Mouse (Mus musculus) embryonic fibroblast, embryonic 13.5 days (primary cell): ENCODE results near the gene Atp11a.

Experiments
- CTCF ChIP-seq: IDR thresholded peaks from 2 replicates; pipeline ENCODE4 v1.5.1; 2011; ENCODE audit warnings: mild to moderate bottlenecking, control low read depth, low read length, moderate library complexity, borderline replicate concordance; ENCODE audit not compliant: insufficient read depth
- POLR2A ChIP-seq: IDR thresholded peaks from 2 replicates; pipeline ENCODE4 v1.6.1; 2011; ENCODE audit warnings: low read depth, mild to moderate bottlenecking, control low read depth, low read length, moderate library complexity

- TF ChIP-seq POLR2A: no peak
- no peak for TF ChIP-seq CTCF
Observed at GRCm38 (mm10) chr8:12877126-12877525, 120.3 kb downstream of the Atp11a start.
